Mouse (Mus musculus) liver, adult 2 months (tissue): ENCODE measurements around the gene Flt3. TPM values are rescaled to one million over a fixed set of nuclear protein-coding genes. Genes with fewer than 3 reads are reported as not detected.

Source experiments
- DNase-seq: peaks from one replicate; pipeline ENCODE4 v3.0.0-alpha.2; 2011; ENCODE audit warnings: low read depth, low spot score; ENCODE audit errors: extremely low read depth
- H3K27ac ChIP-seq: fragments of 200-500 bp; replicated peaks from 2 replicates; pipeline ENCODE4 v1.5.1; 2012; ENCODE audit warnings: low read depth, mild to moderate bottlenecking, control low read depth, inconsistent platforms, low read length; ENCODE audit not compliant: insufficient read depth
- H3K27me3 ChIP-seq: fragments of 200-500 bp; 2 replicates; pipeline ENCODE4 v1.6.1; 2012; ENCODE audit warnings: mild to moderate bottlenecking, moderate library complexity, low read length, inconsistent platforms; ENCODE audit not compliant: control insufficient read depth, insufficient read depth
- H3K36me3 ChIP-seq: fragments of 200-500 bp; 2 replicates; pipeline ENCODE4 v1.6.1; 2012; ENCODE audit warnings: low read length, inconsistent platforms; ENCODE audit not compliant: control insufficient read depth, insufficient read depth
- H3K4me1 ChIP-seq: fragments of 200-500 bp; 2 replicates; pipeline ENCODE4 v1.6.1; 2011; ENCODE audit warnings: low read length; ENCODE audit not compliant: control insufficient read depth, insufficient read depth
- H3K4me3 ChIP-seq: fragments of 200-500 bp; 2 replicates; pipeline ENCODE4 v1.5.1; 2011; ENCODE audit warnings: low read depth, mild to moderate bottlenecking, control low read depth, low read length, moderate library complexity; ENCODE audit not compliant: insufficient read depth
- H3K79me2 ChIP-seq: fragments of 200-500 bp; 2 replicates; pipeline ENCODE4 v1.6.1; 2012; ENCODE audit warnings: inconsistent platforms, mild to moderate bottlenecking, low read length, moderate library complexity; ENCODE audit not compliant: control insufficient read depth, insufficient read depth
- H3K9ac ChIP-seq: fragments of 200-500 bp; 2 replicates; pipeline ENCODE4 v1.6.1; 2012; ENCODE audit warnings: low read depth, mild to moderate bottlenecking, control low read depth, inconsistent platforms, low read length
- CTCF ChIP-seq: fragments of 200-500 bp; IDR thresholded peaks from 2 replicates; pipeline ENCODE4 v1.5.1; 2011; ENCODE audit warnings: low read depth, low read length, control low read depth
- POLR2A ChIP-seq: fragments of 200-500 bp; IDR thresholded peaks from 2 replicates; pipeline ENCODE4 v1.6.1; 2011; ENCODE audit warnings: low read length, control low read depth; ENCODE audit not compliant: insufficient read depth; ENCODE audit errors: extremely low read depth
- WGBS: fragments of 180-500 bp; shearing (Covaris S2); methylation state at CpG from one replicate; pipeline ENCODE4 v1.1.7; 2018; 5-methylcytosine and 5-hydroxymethylcytosine counted together
- polyA plus RNA-seq: library from polyadenylated mRNA; depleted of rRNA; stranded (reverse); fragments of >200 nt; gene quantifications from 2 replicates; pipeline ENCODE4 v1.2.3, GENCODE M21; 2012
- total RNA-seq: library from RNA; depleted of rRNA; stranded (reverse); fragments of >200 nt; gene quantifications from 2 replicates; pipeline ENCODE4 v1.2.3, GENCODE M21; 2014

The Flt3 gene
- total and polyA plus RNA-seq, 2 experiments, result 0.16 to 0.18 TPM

DNA sequence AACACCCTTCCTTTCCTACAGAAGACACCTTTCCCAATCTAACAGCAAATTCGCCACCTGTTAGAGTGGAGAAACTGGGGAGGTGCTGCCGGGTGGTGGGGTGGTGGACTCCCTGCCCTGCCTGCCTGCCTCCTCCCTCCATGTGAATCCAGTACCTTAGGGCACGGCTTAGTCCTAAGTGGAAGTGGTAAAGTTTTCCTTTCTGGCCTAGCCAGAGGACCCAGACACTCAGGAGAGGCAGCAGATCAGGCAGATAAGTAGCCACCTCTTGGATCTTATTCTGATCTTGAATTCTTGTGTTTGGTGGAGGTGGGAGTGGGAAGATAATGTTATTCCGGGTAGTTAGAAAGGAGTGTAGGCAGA is 100.3 kb downstream of the Flt3 start:
- 0 out of 2 replicates have a peak overlapping the region, but pooled peaks have one; percentile 23 for H3K9ac ChIP-seq
- 2% methylated on average over 4 of the region's 4 CpGs for WGBS
- H3K4me3 ChIP-seq, result peak overlapping the region; percentile 23; the same call in 1 of the 2 replicates
- H3K36me3 ChIP-seq, result no peaks in the 10 kb centered on the region
- peaks cover 22% of the 10 kb centered on the region; the same call in 1 of the 2 replicates for H3K27me3 ChIP-seq
- DNase-seq, result no peak
- no peak overlapping the region for H3K27ac ChIP-seq
- peaks cover 3% of the 10 kb centered on the region for H3K4me1 ChIP-seq
- no peaks in the 10 kb centered on the region for H3K79me2 ChIP-seq
- TF ChIP-seq POLR2A (no peak), CTCF (no peak)

DNA sequence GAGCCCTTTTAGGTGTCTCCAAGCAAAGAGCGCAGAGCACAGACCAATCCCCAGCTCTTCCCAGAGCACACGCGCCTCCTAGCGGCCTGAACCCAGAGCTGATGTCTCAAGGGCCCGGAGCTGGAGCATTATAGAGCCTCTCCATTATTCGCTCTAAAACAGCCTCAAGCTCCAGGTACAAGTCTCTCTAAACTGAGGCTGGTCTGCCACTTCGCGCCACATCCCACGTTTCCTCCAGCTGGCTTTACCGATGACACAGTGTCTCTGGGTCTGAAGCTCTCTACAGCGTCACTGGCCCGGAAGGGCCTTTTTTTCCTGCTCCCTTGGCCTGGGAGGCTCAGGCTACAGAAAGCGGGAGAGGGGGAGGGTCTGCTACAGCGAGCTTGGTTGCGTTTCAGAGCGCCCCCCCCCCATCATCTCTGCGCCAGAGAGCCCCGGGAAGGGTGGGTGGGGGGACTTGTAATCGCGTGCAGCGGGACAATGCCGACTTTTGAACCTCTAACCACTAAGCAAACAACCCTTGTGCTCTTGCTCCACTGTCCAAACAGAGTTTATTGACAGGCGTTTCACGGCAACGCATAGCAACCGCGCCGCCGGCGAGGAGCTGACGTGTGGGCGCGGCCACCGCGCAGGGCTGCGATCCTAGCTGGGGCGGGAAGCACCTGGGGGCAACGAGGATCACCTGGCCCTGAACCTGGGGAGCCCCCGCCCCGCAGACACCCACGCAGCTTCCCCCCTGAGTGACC is 100.9 kb downstream of the Flt3 start:
- TF ChIP-seq CTCF (peak; percentile 85), POLR2A (no peak)
- Histone ChIP-seq H3K27ac (peak overlapping the region; percentile 54), H3K4me3 (peak overlapping the region; percentile 46), H3K79me2 (no peaks in the 10 kb centered on the region), H3K9ac (peak overlapping the region; percentile 43), H3K36me3 (no peaks in the 10 kb centered on the region), H3K4me1 (peaks cover 3% of the 10 kb centered on the region), H3K27me3 (peaks cover 18% of the 10 kb centered on the region; the same call in 1 of the 2 replicates)
- peak; percentile 90 for DNase-seq
- WGBS, result under 1% methylated on average over 41 of the region's 41 CpGs

DNA sequence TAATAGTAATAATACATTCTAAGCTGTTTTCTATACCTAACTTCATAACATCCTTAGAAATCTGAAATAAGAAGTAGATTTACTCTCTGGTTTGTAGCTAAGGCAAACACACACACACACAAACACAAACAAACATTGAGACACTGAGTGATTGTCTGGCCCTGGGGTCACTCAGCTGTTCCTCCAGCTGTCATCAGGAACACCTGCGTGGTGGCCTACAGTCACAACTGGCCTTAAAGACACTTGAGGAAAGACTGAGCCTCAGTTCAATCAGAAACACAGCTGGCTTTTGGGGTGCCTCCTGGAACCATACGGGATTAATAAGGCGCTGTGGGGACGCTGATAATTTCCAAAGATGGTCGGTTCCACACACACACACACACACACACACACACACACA is 103.0 kb downstream of the Flt3 start:
- DNase-seq, result no peak
- Histone ChIP-seq H3K27ac (no peak overlapping the region), H3K4me3 (no peak overlapping the region), H3K4me1 (peaks cover 3% of the 10 kb centered on the region), H3K27me3 (peaks cover 15% of the 10 kb centered on the region; the same call in 1 of the 2 replicates), H3K36me3 (no peaks in the 10 kb centered on the region), H3K9ac (no peak overlapping the region), H3K79me2 (no peaks in the 10 kb centered on the region)
- 79% methylated on average over 5 of the region's 5 CpGs for WGBS
- TF ChIP-seq CTCF (no peak), POLR2A (no peak)

DNA sequence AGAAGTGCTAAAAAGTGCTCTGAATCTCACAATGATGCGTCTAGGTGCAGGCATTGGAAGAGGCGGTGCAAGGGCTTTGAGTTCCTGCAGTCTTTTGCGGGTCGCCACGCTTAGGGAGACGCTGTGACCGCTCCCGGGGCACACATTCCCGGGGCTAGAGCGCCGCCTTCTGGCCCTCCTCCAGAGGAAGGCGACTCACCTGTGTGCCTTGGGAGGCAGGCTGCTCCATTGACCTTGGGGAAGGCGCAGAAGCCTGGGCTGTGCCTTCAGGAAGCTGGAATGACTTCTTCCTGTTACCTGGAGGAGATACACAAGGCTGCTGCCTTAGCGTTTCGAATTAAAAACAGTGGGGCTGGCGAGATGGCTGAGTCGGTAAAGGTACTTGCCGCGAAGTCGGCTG is 106.2 kb downstream of the Flt3 start:
- H3K4me1 ChIP-seq, result no peaks in the 10 kb centered on the region; the same call in 1 of the 2 replicates
- no peaks in the 10 kb centered on the region for H3K79me2 ChIP-seq
- peaks cover 10% of the 10 kb centered on the region; the same call in 1 of the 2 replicates for H3K27me3 ChIP-seq
- peak; percentile 60 for TF ChIP-seq CTCF
- no peak for TF ChIP-seq POLR2A
- H3K36me3 ChIP-seq, result no peaks in the 10 kb centered on the region
- H3K4me3 ChIP-seq, result no peak overlapping the region
- 10% methylated on average over 20 of the region's 20 CpGs for WGBS
- H3K9ac ChIP-seq, result no peak overlapping the region
- no peak overlapping the region for H3K27ac ChIP-seq
- DNase-seq, result peak; percentile 28

DNA sequence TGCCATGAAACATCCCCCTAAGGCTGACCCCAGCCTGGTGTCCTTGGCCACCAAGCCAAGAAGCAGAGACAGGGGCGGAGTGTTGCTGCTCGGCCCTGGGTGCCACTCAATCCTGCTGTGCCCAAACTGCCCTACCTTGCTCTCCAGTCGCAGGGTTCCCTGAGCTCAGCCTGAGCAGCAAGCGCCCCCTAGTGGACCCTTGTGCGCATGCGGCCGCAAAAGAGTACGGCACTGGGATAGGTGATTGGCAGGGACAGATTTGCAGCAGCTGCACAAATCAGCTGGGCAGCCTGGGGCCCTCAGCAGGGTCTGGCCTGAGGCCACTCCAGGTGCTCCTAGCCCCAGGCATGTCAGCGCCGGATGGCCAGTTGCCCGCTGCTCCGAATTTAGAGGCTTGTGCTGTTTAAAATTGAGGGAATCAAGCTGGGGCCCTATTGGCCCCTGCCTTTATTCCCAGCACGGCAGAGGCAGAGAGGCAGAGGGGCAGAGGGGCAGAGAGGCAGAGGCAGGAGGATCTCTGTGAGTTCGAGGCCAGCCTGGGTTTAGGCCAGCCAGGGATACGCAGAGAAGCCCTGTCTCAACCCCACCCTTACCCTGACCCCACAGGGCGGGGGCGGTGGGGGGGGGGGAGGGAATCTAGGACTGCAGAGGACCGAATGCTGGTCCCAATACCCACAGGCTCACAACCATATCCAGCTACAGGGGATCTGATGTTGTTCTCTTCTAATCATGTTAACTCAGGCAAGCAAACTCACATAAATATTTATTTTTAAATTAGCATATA is 107.0 kb downstream of the Flt3 start:
- H3K27me3 ChIP-seq, result peaks cover 12% of the 10 kb centered on the region; the same call in 1 of the 2 replicates
- peak; percentile 58 for DNase-seq
- TF ChIP-seq CTCF (peak; percentile 95), POLR2A (no peak)
- H3K36me3 ChIP-seq, result no peaks in the 10 kb centered on the region
- H3K79me2 ChIP-seq, result no peaks in the 10 kb centered on the region
- H3K27ac ChIP-seq, result no peak overlapping the region
- 19% methylated on average over 18 of the region's 18 CpGs for WGBS
- no peak overlapping the region for H3K9ac ChIP-seq
- no peak overlapping the region for H3K4me3 ChIP-seq
- no peaks in the 10 kb centered on the region for H3K4me1 ChIP-seq
